ENCODE assay signal across 18 mouse cellular contexts in the genomic region with DNA sequence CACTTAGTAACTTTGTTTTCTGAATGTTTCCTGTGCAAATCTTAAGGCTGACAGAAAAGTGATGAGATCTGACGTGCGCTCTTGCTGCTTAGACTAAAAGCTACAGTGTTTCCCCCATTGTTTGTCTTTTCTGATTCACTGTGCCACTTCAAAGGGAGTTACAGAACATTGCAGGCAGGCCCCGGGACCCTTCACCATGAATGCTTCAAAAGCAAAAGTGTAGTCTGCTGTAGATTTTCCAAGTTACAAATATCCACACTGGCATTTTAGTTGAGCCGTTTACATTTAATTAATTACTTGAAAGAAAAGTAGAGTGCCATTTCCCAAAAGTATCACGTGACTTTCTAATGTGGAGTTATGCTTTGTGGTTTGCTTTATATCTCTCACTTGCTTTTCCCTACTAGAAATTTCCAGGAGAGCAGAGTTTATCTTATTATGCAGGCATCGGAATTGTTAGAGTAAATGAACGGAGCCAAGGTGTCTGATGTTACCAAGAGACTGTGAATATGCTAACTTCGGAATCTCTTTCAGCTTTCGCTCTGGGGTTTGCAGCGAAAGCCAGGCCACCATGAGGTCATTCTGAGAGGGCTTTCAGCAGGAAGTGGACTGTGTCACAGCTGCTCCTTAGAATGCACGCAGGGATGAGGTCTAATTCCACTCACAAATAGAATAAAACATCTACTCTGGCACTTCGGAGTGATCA. TPM values are rescaled to one million over a fixed set of nuclear protein-coding genes. Genes with fewer than 3 reads are reported as not detected.
DNase-seq lines count a peak whose midpoint lies in the region; ATAC-seq and TF ChIP-seq lines count a peak whose summit lies in the region.
"Had no signal": no experiment of that assay in that cellular context is flagged by ENCODE, and none has a peak within 500 bp of the region (broad histone marks: within the 10 kb centered on the region; RNA-seq: fewer than 3 reads in every experiment).

No protein-coding gene starts in this region.

- H3K27me3 ChIP-seq in hindbrain, postnatal 0 days (ENCODE audit: insufficient read depth, low read length) = no peaks in the 10 kb centered on the region
- no peaks in the 10 kb centered on the region for H3K27me3 ChIP-seq in hindbrain, embryonic 13.5 days
- peaks cover 3% of the 10 kb centered on the region for H3K27me3 ChIP-seq in CH12.LX (replicated peaks)
- H3K27me3 ChIP-seq in embryonic facial prominence, embryonic 11.5 days (ENCODE audit: control insufficient read depth, insufficient read depth, low read length) = no peaks in the 10 kb centered on the region
- H3K27me3 ChIP-seq: neural tube, embryonic 12.5 days had no signal

- in situ Hi-C loops in CH12.LX (cut with MboI; ENCODE audit: low pct_ligation_motif_present, low pct_unique_long_range_greater_than_20kb, low sequenced_read_pairs) = no loop called here

- intact Hi-C loops in left cerebral cortex, adult 2 months (cut with DNase I) = no loop called here

- no peak for ATAC-seq in hindbrain, postnatal 0 days
- ATAC-seq in hindbrain, embryonic 13.5 days (ENCODE audit: low FRiP score) = no peak
- no peak for ATAC-seq in embryonic facial prominence, embryonic 11.5 days (replicated peaks; ENCODE audit: insufficient number of reproducible peaks, low FRiP score, low TSS enrichment, low read depth)
- ATAC-seq: Patski had no signal

- dilution Hi-C loops in CH12.LX (cut with MboI; ENCODE audit: extremely low pct_ligation_motif_present, extremely low pct_unique_long_range_greater_than_20kb, low sequenced_read_pairs) = no loop called here

- TF ChIP-seq POLR2A in CH12.LX (IDR thresholded peaks at IDR 0.05; ENCODE audit: low read depth, low read length) = no peak

- no peak for TF ChIP-seq RAD21 in CH12.LX (IDR thresholded peaks at IDR 0.05; ENCODE audit: low read depth, low read length)

- H3K9me3 ChIP-seq in hindbrain, postnatal 0 days (ENCODE audit: low read length) = no peaks in the 10 kb centered on the region
- H3K9me3 ChIP-seq in hindbrain, embryonic 13.5 days = no peaks in the 10 kb centered on the region
- no peaks in the 10 kb centered on the region for H3K9me3 ChIP-seq in CH12.LX (replicated peaks; ENCODE audit: low read length)
- H3K9me3 ChIP-seq in embryonic facial prominence, embryonic 11.5 days (replicated peaks; ENCODE audit: control insufficient read depth, low read length) = no peaks in the 10 kb centered on the region
- H3K9me3 ChIP-seq: neural tube, embryonic 12.5 days had no signal

- no peak overlapping the region for H3K4me2 ChIP-seq in hindbrain, postnatal 0 days (ENCODE audit: low read depth, low read length)
- H3K4me2 ChIP-seq in hindbrain, embryonic 13.5 days = no peak overlapping the region
- no peak overlapping the region for H3K4me2 ChIP-seq in CH12.LX (ENCODE audit: insufficient read depth, low read depth, poor library complexity, severe bottlenecking)
- no peak overlapping the region for H3K4me2 ChIP-seq in embryonic facial prominence, embryonic 11.5 days (ENCODE audit: low read depth, low read length)
- H3K4me2 ChIP-seq: neural tube, embryonic 12.5 days had no signal

- no peak for TF ChIP-seq CTCF in hindbrain, postnatal 0 days (IDR thresholded peaks at IDR 0.05; ENCODE audit: low read depth)
- no peak for TF ChIP-seq CTCF in CH12.LX (conservative IDR thresholded peaks at IDR 0.05 in 1 of 2, IDR thresholded peaks at IDR 0.05 in 1 of 2; ENCODE audit: low read depth in 2 of 2, low read length in 2 of 2)
- TF ChIP-seq CTCF in left cerebral cortex, adult 2 months (IDR thresholded peaks at IDR 0.05) = no peak

- no peaks in the 10 kb centered on the region for H3K4me1 ChIP-seq in hindbrain, postnatal 0 days (ENCODE audit: insufficient read depth, low read length)
- peaks cover 27% of the 10 kb centered on the region for H3K4me1 ChIP-seq in hindbrain, embryonic 13.5 days (replicated peaks)
- H3K4me1 ChIP-seq in CH12.LX (ENCODE audit: control insufficient read depth in 1 of 2, insufficient read depth in 2 of 2) = peaks cover 0 to 3% of the 10 kb centered on the region in 2 experiments; a peak in 1 of 4 replicates
- no peaks in the 10 kb centered on the region for H3K4me1 ChIP-seq in embryonic facial prominence, embryonic 11.5 days (ENCODE audit: control insufficient read depth, insufficient read depth, low read length)

- no peak overlapping the region for H3K4me3 ChIP-seq in hindbrain, postnatal 0 days (ENCODE audit: low read length)
- H3K4me3 ChIP-seq in hindbrain, embryonic 13.5 days = no peak overlapping the region
- no peak overlapping the region for H3K4me3 ChIP-seq in CH12.LX (replicated peaks in 1 of 3; ENCODE audit: low read depth in 2 of 3, low read length in 2 of 3, poor library complexity in 1 of 3)
- H3K4me3 ChIP-seq in embryonic facial prominence, embryonic 11.5 days (ENCODE audit: low read depth, low read length) = no peak overlapping the region
- no peak overlapping the region for H3K4me3 ChIP-seq in left cerebral cortex, adult 2 months
- H3K4me3 ChIP-seq: neural tube, embryonic 12.5 days had no signal

- H3K79me2 ChIP-seq in CH12.LX (replicated peaks; ENCODE audit: control insufficient read depth, extremely low read depth, insufficient read depth, poor library complexity, severe bottlenecking) = no peaks in the 10 kb centered on the region

- WGBS in hindbrain, postnatal 0 days = 17% methylated on average over 12 of the region's 12 CpGs
- 21% methylated on average over 12 of the region's 12 CpGs for WGBS in hindbrain, embryonic 13.5 days
- WGBS in embryonic facial prominence, embryonic 11.5 days = 27% methylated on average over 12 of the region's 12 CpGs

- no peak overlapping the region for H3K9ac ChIP-seq in hindbrain, postnatal 0 days (replicated peaks; ENCODE audit: low read length)
- H3K9ac ChIP-seq in hindbrain, embryonic 13.5 days = no peak overlapping the region
- no peak overlapping the region for H3K9ac ChIP-seq in CH12.LX (ENCODE audit: insufficient read depth, low read depth)
- H3K9ac ChIP-seq in embryonic facial prominence, embryonic 11.5 days (replicated peaks; ENCODE audit: low read length) = no peak overlapping the region
- H3K9ac ChIP-seq: liver, embryonic 14.5 days; neural tube, embryonic 12.5 days had no signal

- DNase-seq in hindbrain, postnatal 0 days (ENCODE audit: low spot score) = peak; percentile 14
- no peak for DNase-seq in CH12.LX (ENCODE audit: extremely low read depth)
- peak; percentile 53 for DNase-seq in Muller cell, postnatal 12 days (ENCODE audit: inconsistent ontology term)
- peak; percentile 25 for DNase-seq in embryonic facial prominence, embryonic 11.5 days (ENCODE audit: low spot score)
- DNase-seq in natural killer cell, adult 2 months (ENCODE audit: low spot score in 2 of 2) = no peak
- no peak for DNase-seq in left cerebral cortex, adult 2 months (ENCODE audit: extremely low spot score in 1 of 2, low spot score in 2 of 2)
- DNase-seq: adrenal gland, adult 8-10 months; cerebellum, adult 9-11 months; gastrocnemius, postnatal 10 days; kidney, adult 9 months; layer of hippocampus, postnatal 36 days; right cerebral cortex, postnatal 14 days; thymus, postnatal 36 days had no signal

- peaks cover 9% of the 10 kb centered on the region; the same call in 1 of the 2 replicates for H3K36me3 ChIP-seq in hindbrain, postnatal 0 days (ENCODE audit: insufficient read depth, low read length)
- H3K36me3 ChIP-seq in hindbrain, embryonic 13.5 days = peaks cover 56% of the 10 kb centered on the region
- no peaks in the 10 kb centered on the region for H3K36me3 ChIP-seq in CH12.LX (replicated peaks in 1 of 2; ENCODE audit: control insufficient read depth in 1 of 2, insufficient read depth in 1 of 2, low read length in 1 of 2)
- H3K36me3 ChIP-seq in embryonic facial prominence, embryonic 11.5 days (replicated peaks; ENCODE audit: control insufficient read depth, insufficient read depth, low read depth, low read length) = no peaks in the 10 kb centered on the region

- TF ChIP-seq EP300 in CH12.LX (IDR thresholded peaks at IDR 0.05; ENCODE audit: low read length) = no peak

- H3K27ac ChIP-seq in hindbrain, postnatal 0 days = no peak overlapping the region
- H3K27ac ChIP-seq in hindbrain, embryonic 13.5 days = no peak overlapping the region
- no peak overlapping the region for H3K27ac ChIP-seq in CH12.LX (ENCODE audit: insufficient read depth, low read depth)
- H3K27ac ChIP-seq in embryonic facial prominence, embryonic 11.5 days (replicated peaks; ENCODE audit: low read depth, low read length) = no peak overlapping the region
- no peak overlapping the region for H3K27ac ChIP-seq in left cerebral cortex, adult 2 months
- H3K27ac ChIP-seq: liver, embryonic 14.5 days; neural tube, embryonic 12.5 days had no signal

TF ChIP-seq in CH12.LX, 34 proteins besides CTCF, POLR2A, EP300 and RAD21 (continues in another document):
- TF ChIP-seq HCFC1 (IDR thresholded peaks at IDR 0.05; ENCODE audit: low read depth, low read length) (no peak), SIN3A (IDR thresholded peaks at IDR 0.05; ENCODE audit: low read length) (no peak), MXI1 (IDR thresholded peaks at IDR 0.05; ENCODE audit: low read depth, low read length) (no peak), IRF4 (IDR thresholded peaks at IDR 0.05; ENCODE audit: low read depth, low read length) (no peak), USF1 (IDR thresholded peaks at IDR 0.05; ENCODE audit: low read depth, low read length) (peak; percentile 44; the same call in 1 of the 2 replicates), ZC3H11A (IDR thresholded peaks at IDR 0.05; ENCODE audit: low read depth, low read length) (no peak), MAX (IDR thresholded peaks at IDR 0.05; ENCODE audit: low read length) (no peak), PAX5 (IDR thresholded peaks at IDR 0.05; ENCODE audit: low read length) (no peak), MAZ (IDR thresholded peaks at IDR 0.05; ENCODE audit: low read depth, low read length) (no peak), ZMIZ1 (IDR thresholded peaks at IDR 0.05; ENCODE audit: low read depth, low read length) (no peak), NRF1 (IDR thresholded peaks at IDR 0.05; ENCODE audit: low read depth, low read length) (no peak), TBP (conservative IDR thresholded peaks at IDR 0.05; ENCODE audit: low read depth, low read length) (no peak), BHLHE40 (IDR thresholded peaks at IDR 0.05; ENCODE audit: low read depth, low read length) (peak; percentile 60), JUND (conservative IDR thresholded peaks at IDR 0.05; ENCODE audit: low read depth, low read length) (no peak), JUN (IDR thresholded peaks at IDR 0.05; ENCODE audit: insufficient read depth, low read depth, low read length) (no peak)

RNA-seq across cellular contexts. Expression of a gene that starts 15.8 kb away (rescaled TPM):
- 0.84 and 2.3 TPM in 2 replicates for total RNA-seq in hindbrain, postnatal 0 days (2014; rRNA removed)
- 2.8 TPM in 2 replicates for polyA plus RNA-seq in hindbrain, postnatal 0 days (2015; fragmentation: Nextera tagmentation; extraction: Ambion mirVana)
- polyA plus RNA-seq in hindbrain, embryonic 13.5 days (2015; fragmentation: Nextera tagmentation; extraction: Ambion mirVana) = 2.5 and 3.3 TPM in 2 replicates
- total RNA-seq in CH12.LX (2012; rRNA removed) (2.7 and 3.4 TPM in 2 replicates), CH12.LX (2014; rRNA removed) (3.4 and 3.5 TPM in 2 replicates)
- 6.5 and 7.2 TPM in 2 replicates for polyA plus RNA-seq in CH12.LX (2012; ENCODE audit: insufficient read length, low read depth)
- 1.6 and 2.2 TPM in 2 replicates for polyA plus RNA-seq in embryonic facial prominence, embryonic 11.5 days (2014; fragmentation: Nextera tagmentation; extraction: Ambion mirVana)
- 1 to 10 TPM; 1.2 TPM for total RNA-seq in left cerebral cortex, adult 2 months (2021)
- polyA plus RNA-seq: C2C12 had no signal

Comparison
In these comparisons a context has a peak if more than half of its experiments do, and no peak if none do; other contexts are left out.
1. DNase-seq: peak in hindbrain, postnatal 0 days (single experiment), Muller cell, postnatal 12 days (single experiment) and embryonic facial prominence, embryonic 11.5 days (single experiment); none in CH12.LX (single experiment), natural killer cell, adult 2 months (0 of 2) and left cerebral cortex, adult 2 months (0 of 2).